In genomic region chr19:6141394-6141749, GRCm38 (mm10) we compare ENCODE assay signal across 8 mouse cellular contexts. TPM values are rescaled to one million over a fixed set of nuclear protein-coding genes. Genes with fewer than 3 reads are reported as not detected.
A peak's percentile ranks its signal among the peaks of the same experiment; 100 is the strongest.
DNase-seq lines count a peak whose midpoint lies in the region; ATAC-seq and TF ChIP-seq lines count a peak whose summit lies in the region.

TSS of gene Arl2 (minus strand) at chr19:6141548.

- H3K9me3 ChIP-seq in hindbrain, embryonic 10.5 days = no peaks in the 10 kb centered on the region
- H3K9me3 ChIP-seq in lung, embryonic 16.5 days (ENCODE audit: control insufficient read depth, low read length) = peaks cover 2% of the 10 kb centered on the region; the same call in 1 of the 2 replicates

- peak within 1 kb of the TSS; percentile 89 for H3K4me3 ChIP-seq in cerebellum, adult 2 months (replicated peaks; ENCODE audit: insufficient read depth, low read depth, low read length)
- peak within 1 kb of the TSS; percentile 74 for H3K4me3 ChIP-seq in hindbrain, embryonic 10.5 days
- H3K4me3 ChIP-seq in lung, embryonic 16.5 days (ENCODE audit: low read length) = peak within 1 kb of the TSS; percentile 80

- peak within 1 kb of the TSS; percentile 91 for H3K4me2 ChIP-seq in lung, embryonic 16.5 days (ENCODE audit: low read depth, low read length)

- peak within 1 kb of the TSS; percentile 91 for H3K9ac ChIP-seq in lung, embryonic 16.5 days (ENCODE audit: low read length)

- peak; percentile 96 for DNase-seq in NIH3T3 (ENCODE audit: low read depth)
- peak; percentile 84 to 88 for DNase-seq in cerebellum, adult 2 months
- peak; percentile 92 for DNase-seq in forelimb bud, embryonic 11.5 days (ENCODE audit: low read depth, low spot score)
- peak; percentile 89 for DNase-seq in hindbrain, embryonic 10.5 days (ENCODE audit: low spot score)
- peak; percentile 93 for DNase-seq in layer of hippocampus, adult 9-10 months (ENCODE audit: low spot score)
- DNase-seq in ovary, postnatal 14 days (ENCODE audit: low spot score) = peak; percentile 67
- peak; percentile 86 for DNase-seq in thymus, postnatal 14 days

- no peaks in the 10 kb centered on the region for H3K27me3 ChIP-seq in cerebellum, adult 2 months (ENCODE audit: control insufficient read depth, insufficient read depth, low read length)
- no peaks in the 10 kb centered on the region for H3K27me3 ChIP-seq in hindbrain, embryonic 10.5 days (ENCODE audit: insufficient read depth, poor library complexity, severe bottlenecking)
- no peaks in the 10 kb centered on the region for H3K27me3 ChIP-seq in lung, embryonic 16.5 days (ENCODE audit: control insufficient read depth, insufficient read depth, low read depth, low read length)

- H3K36me3 ChIP-seq in hindbrain, embryonic 10.5 days = peaks cover 23% of the 10 kb centered on the region
- 0 out of 2 replicates have a peak, but pooled peaks cover 2% of the 10 kb centered on the region for H3K36me3 ChIP-seq in lung, embryonic 16.5 days (ENCODE audit: control insufficient read depth, insufficient read depth, low read length)

- H3K27ac ChIP-seq in cerebellum, adult 2 months (ENCODE audit: insufficient read depth, low read length) = peak within 1 kb of the TSS; percentile 94
- peak within 1 kb of the TSS; percentile 97 for H3K27ac ChIP-seq in hindbrain, embryonic 10.5 days
- H3K27ac ChIP-seq in lung, embryonic 16.5 days (ENCODE audit: low read length) = peak within 1 kb of the TSS; percentile 98

- TF ChIP-seq POLR2A in cerebellum, adult 2 months (IDR thresholded peaks at IDR 0.05; ENCODE audit: borderline replicate concordance, insufficient read depth, low read length) = 0 out of 2 replicates have a peak, but pooled peaks have one; percentile 2

- ATAC-seq in lung, embryonic 16.5 days (ENCODE audit: low read depth) = peak; percentile 83

- peak; percentile 68 for TF ChIP-seq CTCF in cerebellum, adult 2 months (IDR thresholded peaks at IDR 0.05; ENCODE audit: borderline replicate concordance, insufficient read depth, low read depth, low read length)

- under 1% methylated on average over 15 of the region's 15 CpGs for WGBS in cerebellum, adult 2 months
- WGBS in hindbrain, embryonic 10.5 days = under 1% methylated on average over 15 of the region's 15 CpGs
- WGBS in lung, embryonic 16.5 days = 0% methylated on average over 15 of the region's 15 CpGs

- peaks cover 8% of the 10 kb centered on the region for H3K4me1 ChIP-seq in cerebellum, adult 2 months (ENCODE audit: control insufficient read depth, insufficient read depth, low read length)
- peaks cover 22% of the 10 kb centered on the region for H3K4me1 ChIP-seq in hindbrain, embryonic 10.5 days (replicated peaks)
- H3K4me1 ChIP-seq in lung, embryonic 16.5 days (replicated peaks; ENCODE audit: control insufficient read depth, insufficient read depth, low read length) = peaks cover 12% of the 10 kb centered on the region

RNA-seq across cellular contexts. Expression of gene Arl2, which starts in this region (rescaled TPM):
- polyA plus RNA-seq in cerebellum, adult 2 months (2012; rRNA removed) = 174 and 188 TPM in 2 replicates
- polyA plus RNA-seq in hindbrain, embryonic 10.5 days (2016; fragmentation: Nextera tagmentation; extraction: Ambion mirVana) = 125 and 130 TPM in 2 replicates
- polyA plus RNA-seq in lung, embryonic 16.5 days (2015; fragmentation: Nextera tagmentation; extraction: Ambion mirVana) = 95.2 and 95.7 TPM in 2 replicates

Comparison
In these comparisons a context has a peak if more than half of its experiments do, and no peak if none do; other contexts are left out.
1. Peak in every context shown above with its lines: DNase-seq, ATAC-seq, H3K4me3 ChIP-seq and H3K27ac ChIP-seq.